Mouse (Mus musculus): ENCODE measurements around the gene Olfr1349. TPM values are rescaled to one million over a fixed set of nuclear protein-coding genes. Genes with fewer than 3 reads are reported as not detected.

Olfr1349 gene
- polyA plus RNA-seq, 1 experiment from 2014 or later, result not detected

Other genes with a start within 250 kb of the Olfr1349 start
- 14.0 and 14.5 TPM in 2 replicates for gene Zfp667, start 236.4 kb downstream of the Olfr1349 start, polyA plus RNA-seq (2015; fragmentation: Nextera tagmentation; extraction: Ambion mirVana)
- gene Zfp583, start 191.7 kb downstream of the Olfr1349 start, polyA plus RNA-seq (2015; fragmentation: Nextera tagmentation; extraction: Ambion mirVana), result 14.7 and 14.8 TPM in 2 replicates
- 7.7 and 8.0 TPM in 2 replicates for gene Gm3854, start 179.2 kb downstream of the Olfr1349 start, polyA plus RNA-seq (2015; fragmentation: Nextera tagmentation; extraction: Ambion mirVana)
- 5.7 and 7.1 TPM in 2 replicates for gene Zfp78, start 159.7 kb downstream of the Olfr1349 start, polyA plus RNA-seq (2015; fragmentation: Nextera tagmentation; extraction: Ambion mirVana)
- gene Zfp28, start 139.7 kb downstream of the Olfr1349 start, polyA plus RNA-seq (2015; fragmentation: Nextera tagmentation; extraction: Ambion mirVana), result 11.8 and 13.4 TPM in 2 replicates
- 7.2 and 9.5 TPM in 2 replicates for gene Smim17, start 124.2 kb downstream of the Olfr1349 start, polyA plus RNA-seq (2015; fragmentation: Nextera tagmentation; extraction: Ambion mirVana)
- gene Gm20715, start 112.7 kb downstream of the Olfr1349 start, polyA plus RNA-seq (2015; fragmentation: Nextera tagmentation; extraction: Ambion mirVana), result not detected in 2 replicates
- 0.31 and 0.39 TPM in 2 replicates for gene Olfr1344, start 84.3 kb downstream of the Olfr1349 start, polyA plus RNA-seq (2015; fragmentation: Nextera tagmentation; extraction: Ambion mirVana)
- gene Olfr1336, start 66.8 kb downstream of the Olfr1349 start, polyA plus RNA-seq (2015; fragmentation: Nextera tagmentation; extraction: Ambion mirVana), result not detected in 2 replicates
- gene Olfr1346, start 55.8 kb downstream of the Olfr1349 start, polyA plus RNA-seq (2015; fragmentation: Nextera tagmentation; extraction: Ambion mirVana), result not detected in 2 replicates
- gene Olfr5, start 36.0 kb downstream of the Olfr1349 start, polyA plus RNA-seq (2015; fragmentation: Nextera tagmentation; extraction: Ambion mirVana), result not detected in 2 replicates
- not detected in 2 replicates for gene Olfr1347, start 23.2 kb downstream of the Olfr1349 start, polyA plus RNA-seq (2015; fragmentation: Nextera tagmentation; extraction: Ambion mirVana)
- not detected in 2 replicates for gene Olfr1348, start 14.2 kb downstream of the Olfr1349 start, polyA plus RNA-seq (2015; fragmentation: Nextera tagmentation; extraction: Ambion mirVana)
- not detected in 2 replicates for gene Olfr1350, start 41.9 kb upstream of the Olfr1349 start, polyA plus RNA-seq (2015; fragmentation: Nextera tagmentation; extraction: Ambion mirVana)
- 6.9 and 9.5 TPM in 2 replicates for gene Zim1, start 173.5 kb upstream of the Olfr1349 start, polyA plus RNA-seq (2015; fragmentation: Nextera tagmentation; extraction: Ambion mirVana)
- gene Peg3, start 207.5 kb upstream of the Olfr1349 start, polyA plus RNA-seq (2015; fragmentation: Nextera tagmentation; extraction: Ambion mirVana), result 97.5 and 111 TPM in 2 replicates
- 26.8 and 31.3 TPM in 2 replicates for gene Usp29, start 207.6 kb upstream of the Olfr1349 start, polyA plus RNA-seq (2015; fragmentation: Nextera tagmentation; extraction: Ambion mirVana)